Mouse (Mus musculus) ES-E14 (cell line): ENCODE measurements at regions not wholly inside any gene's neighbourhood (a gene's known extent, or its start where the extent isn't known, plus 50 kb on each side); places are given as distances from the start of the nearest gene placed in this dataset.

Experiments
- CHD2 ChIP-seq: IDR thresholded peaks from 2 replicates; pipeline ENCODE4 v1.6.1; 2014; ENCODE audit warnings: mild to moderate bottlenecking, low read depth, low read length, inconsistent platforms
- HCFC1 ChIP-seq: IDR thresholded peaks from 2 replicates; pipeline ENCODE4 v1.6.1; 2012; ENCODE audit warnings: low read length, inconsistent platforms, borderline replicate concordance; ENCODE audit not compliant: insufficient read depth
- MAFK ChIP-seq: IDR thresholded peaks from 2 replicates; pipeline ENCODE4 v1.6.1; 2014; ENCODE audit warnings: mild to moderate bottlenecking, low read depth, low read length, inconsistent platforms; ENCODE audit not compliant: insufficient read depth
- ZNF384 ChIP-seq: IDR thresholded peaks from 2 replicates; pipeline ENCODE4 v1.6.1; 2012; ENCODE audit warnings: low read depth, low read length, inconsistent platforms

DNA sequence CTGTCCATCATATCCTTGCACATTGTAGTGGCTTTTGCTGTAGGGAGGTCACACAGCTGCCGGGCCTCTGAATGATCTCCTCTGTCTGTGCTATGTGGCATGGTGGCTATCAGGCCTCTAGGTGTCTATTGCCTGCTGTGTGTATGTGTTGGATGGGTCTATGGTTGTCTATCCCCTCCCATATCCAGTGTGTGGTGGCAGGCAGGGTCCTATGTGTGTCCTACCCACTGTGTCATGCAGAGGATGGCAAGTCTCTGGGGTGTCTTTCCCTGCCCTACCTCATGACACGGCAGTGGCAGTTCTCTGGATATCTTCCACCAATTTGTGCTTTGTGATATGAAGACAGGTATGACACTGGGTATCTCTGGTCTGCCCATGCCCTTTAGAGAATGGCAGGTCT is 1183.8 kb upstream of the Nudt12 start:
- TF ChIP-seq CHD2 (no peak), ZNF384 (no peak), HCFC1 (no peak), MAFK (no peak)
